Comparison of ENCODE assay signal across 17 mouse cellular contexts in genomic region chr9:63623895-63624569, GRCm38 (mm10). TPM values are rescaled to one million over a fixed set of nuclear protein-coding genes. Genes with fewer than 3 reads are reported as not detected.
"Had no signal": no experiment of that assay in that cellular context is flagged by ENCODE, and none has a peak within 500 bp of the region (broad histone marks: within the 10 kb centered on the region; RNA-seq: fewer than 3 reads in every experiment).

No protein-coding gene starts in this region.

- ATAC-seq: liver, postnatal 0 days; midbrain, embryonic 13.5 days had no signal

- DNase-seq: kidney, adult 18-20 months; kidney, postnatal 25 days; liver, embryonic 13.5 days; liver, postnatal 0 days; lung, postnatal 14 days; thymus, adult 18-20 months; thymus, postnatal 25 days had no signal

- H3K9me3 ChIP-seq: limb, embryonic 10.5 days; liver, embryonic 13.5 days; lung, embryonic 15.5 days; megakaryocyte, embryonic 14.5 days; midbrain, embryonic 13.5 days; neural tube, embryonic 12.5 days had no signal

- H3K9ac ChIP-seq: liver, embryonic 13.5 days; liver, postnatal 0 days; lung, embryonic 15.5 days; midbrain, embryonic 13.5 days; neural tube, embryonic 12.5 days had no signal

- H3K4me3 ChIP-seq: limb, embryonic 10.5 days; liver, embryonic 13.5 days; lung, embryonic 15.5 days; megakaryocyte, embryonic 14.5 days; midbrain, embryonic 13.5 days; neural tube, embryonic 12.5 days had no signal

- H3K27ac ChIP-seq: limb, embryonic 10.5 days; liver, embryonic 13.5 days; lung, embryonic 15.5 days; macrophage; neural tube, embryonic 12.5 days had no signal

- H3K4me2 ChIP-seq: liver, embryonic 13.5 days; lung, embryonic 15.5 days; midbrain, embryonic 13.5 days; neural tube, embryonic 12.5 days had no signal

- H3K27me3 ChIP-seq: liver, embryonic 13.5 days; lung, embryonic 15.5 days; megakaryocyte, embryonic 14.5 days; midbrain, embryonic 13.5 days; neural tube, embryonic 12.5 days had no signal

- H3K4me1 ChIP-seq: liver, embryonic 13.5 days; lung, embryonic 15.5 days; megakaryocyte, embryonic 14.5 days had no signal

RNA-seq across cellular contexts. Expression of gene Iqch, which starts 21.7 kb away (rescaled TPM):
- total RNA-seq: left cerebral cortex, adult 18-20 months; monocyte, adult 5-6 weeks; neutrophil, adult 5-6 weeks had no signal
- polyA plus RNA-seq: kidney, embryonic 16.5 days; liver, embryonic 13.5 days; macrophage had no signal
